Mouse (Mus musculus) ES-E14 (cell line): ENCODE measurements around the gene Stag3.

Experiments used
- CHD2 ChIP-seq: IDR thresholded peaks from 2 replicates; pipeline ENCODE4 v1.6.1; 2014; ENCODE audit warnings: mild to moderate bottlenecking, low read depth, low read length, inconsistent platforms
- ZC3H11A ChIP-seq: IDR thresholded peaks from 2 replicates; pipeline ENCODE4 v1.6.1; 2012; ENCODE audit warnings: low read depth, mild to moderate bottlenecking, inconsistent platforms, low read length, borderline replicate concordance

- no peak for TF ChIP-seq CHD2
- TF ChIP-seq ZC3H11A, result no peak
These were observed 19.6 kb downstream of the Stag3 start for GRCm38 (mm10) chr5:138299613-138300012.
